ENCODE assay signal across 25 mouse cellular contexts in genomic region chr13:10952923-10953322, GRCm38 (mm10).
"Had no signal": no experiment of that assay in that cellular context is flagged by ENCODE, and none has a peak within 500 bp of the region (broad histone marks: within the 10 kb centered on the region; RNA-seq: fewer than 3 reads in every experiment).

No protein-coding gene starts in this region.

- H3K4me1 ChIP-seq: embryonic facial prominence, embryonic 10.5 days; embryonic facial prominence, embryonic 12.5 days; embryonic facial prominence, embryonic 13.5 days; embryonic facial prominence, embryonic 15.5 days; forebrain, embryonic 10.5 days; forebrain, embryonic 12.5 days; forebrain, embryonic 13.5 days; forebrain, embryonic 15.5 days had no signal

- H3K9ac ChIP-seq: embryonic facial prominence, embryonic 12.5 days; embryonic facial prominence, embryonic 13.5 days; embryonic facial prominence, embryonic 15.5 days; forebrain, embryonic 12.5 days; forebrain, embryonic 13.5 days; forebrain, embryonic 15.5 days; forebrain, postnatal 0 days had no signal

- H3K27me3 ChIP-seq: embryonic facial prominence, embryonic 12.5 days; embryonic facial prominence, embryonic 13.5 days; embryonic facial prominence, embryonic 15.5 days; forebrain, embryonic 12.5 days; forebrain, embryonic 13.5 days; forebrain, embryonic 15.5 days had no signal

- DNase-seq: cerebellum, adult 9-10 months; cerebellum, adult 9-11 months; cerebellum, postnatal 10 days; cerebellum, postnatal 14 days; cerebellum, postnatal 25 days; cerebellum, postnatal 36 days; embryo, embryonic 11 days; forebrain, postnatal 0 days; gastrocnemius, adult 2 months; gastrocnemius, postnatal 10 days; gastrocnemius, postnatal 14 days; gastrocnemius, postnatal 25 days; gastrocnemius, postnatal 36 days; heart, adult 11 months; heart, adult 18-20 months; heart, adult 2 months had no signal

- H3K4me3 ChIP-seq: embryonic facial prominence, embryonic 10.5 days; embryonic facial prominence, embryonic 12.5 days; embryonic facial prominence, embryonic 13.5 days; embryonic facial prominence, embryonic 15.5 days; erythroblast, embryonic 14.5 days; forebrain, embryonic 10.5 days; forebrain, embryonic 12.5 days; forebrain, embryonic 13.5 days; forebrain, embryonic 15.5 days; gastrocnemius, adult 2 months; heart, adult 2 months had no signal

- H3K27ac ChIP-seq: embryonic facial prominence, embryonic 10.5 days; embryonic facial prominence, embryonic 12.5 days; embryonic facial prominence, embryonic 13.5 days; embryonic facial prominence, embryonic 15.5 days; forebrain, embryonic 10.5 days; forebrain, embryonic 12.5 days; forebrain, embryonic 13.5 days; forebrain, embryonic 15.5 days; gastrocnemius, adult 2 months; heart, adult 2 months had no signal

- H3K36me3 ChIP-seq: embryonic facial prominence, embryonic 10.5 days; embryonic facial prominence, embryonic 12.5 days; embryonic facial prominence, embryonic 13.5 days; embryonic facial prominence, embryonic 15.5 days; forebrain, embryonic 10.5 days; forebrain, embryonic 12.5 days; forebrain, embryonic 15.5 days had no signal

- H3K9me3 ChIP-seq: embryonic facial prominence, embryonic 10.5 days; embryonic facial prominence, embryonic 12.5 days; embryonic facial prominence, embryonic 13.5 days; embryonic facial prominence, embryonic 15.5 days; forebrain, embryonic 10.5 days; forebrain, embryonic 12.5 days; forebrain, embryonic 13.5 days; forebrain, embryonic 15.5 days had no signal
